Mouse (Mus musculus) heart, embryonic 14.5 days (tissue): ENCODE measurements around the gene Npas3. TPM values are rescaled to one million over a fixed set of nuclear protein-coding genes. Genes with fewer than 3 reads are reported as not detected.

Source experiments
- ATAC-seq: fragments of 200-750 bp; cut with Nextera tagmentation; 2 replicates; pipeline ENCODE4 v1.8.0; 2017; ENCODE audit warnings: low read depth, moderate TSS enrichment; ENCODE audit not compliant: insufficient number of reproducible peaks, insufficient read depth, low FRiP score
- H3K27ac ChIP-seq, 2 experiments: fragments of 200-500 bp in 1 of 2; fragments of 300-500 bp in 1 of 2; sonication (generic) in 1 of 2; replicated peaks in 1 of 2; 2 replicates each; pipeline ENCODE4 v1.5.1; 2012 to 2014; ENCODE audit warnings: low read depth in 2 of 2, low read length in 2 of 2, control low read depth in 1 of 2, mild to moderate bottlenecking in 1 of 2, mixed read lengths in 1 of 2; ENCODE audit not compliant: control insufficient read depth in 1 of 2, insufficient read depth in 1 of 2
- H3K27me3 ChIP-seq: fragments of 300-500 bp; sonication (generic); 2 replicates; pipeline ENCODE4 v1.6.1; 2014; ENCODE audit warnings: mild to moderate bottlenecking, low read length, control low read depth; ENCODE audit not compliant: control insufficient read depth, insufficient read depth
- H3K36me3 ChIP-seq: fragments of 300-500 bp; sonication (generic); 2 replicates; pipeline ENCODE4 v1.6.1; 2014; ENCODE audit warnings: mild to moderate bottlenecking, control low read depth, low read length, mixed read lengths; ENCODE audit not compliant: control insufficient read depth, insufficient read depth
- H3K4me1 ChIP-seq, 2 experiments: fragments of 200-500 bp in 1 of 2; fragments of 300-500 bp in 1 of 2; sonication (generic) in 1 of 2; 2 replicates each; pipeline ENCODE4 v1.6.1; 2012 to 2014; ENCODE audit warnings: low read length in 2 of 2, control low read depth in 1 of 2, mixed read lengths in 1 of 2; ENCODE audit not compliant: control insufficient read depth in 2 of 2, insufficient read depth in 2 of 2
- H3K4me2 ChIP-seq: fragments of 300-500 bp; sonication (generic); 2 replicates; pipeline ENCODE4 v1.6.1; 2014; ENCODE audit warnings: mild to moderate bottlenecking, low read length
- H3K4me3 ChIP-seq, 2 experiments: fragments of 200-500 bp in 1 of 2; fragments of 300-500 bp in 1 of 2; sonication (generic) in 1 of 2; 2 replicates each; pipeline ENCODE4 v1.5.1; 2012 to 2014; ENCODE audit warnings: low read length in 2 of 2, mild to moderate bottlenecking in 2 of 2, control low read depth in 1 of 2, low read depth in 1 of 2, moderate library complexity in 1 of 2; ENCODE audit not compliant: control insufficient read depth in 1 of 2, insufficient read depth in 1 of 2
- H3K9ac ChIP-seq: fragments of 300-500 bp; sonication (generic); 2 replicates; pipeline ENCODE4 v1.6.1; 2014; ENCODE audit warnings: mild to moderate bottlenecking, low read length
- H3K9me3 ChIP-seq: fragments of 300-500 bp; sonication (generic); 2 replicates; pipeline ENCODE4 v1.6.1; 2016; ENCODE audit warnings: low read length, control low read depth; ENCODE audit not compliant: control insufficient read depth
- WGBS: fragments of 180-500 bp; shearing (Covaris S2); extraction: QIAGEN DNeasy Blood & Tissue Kit; methylation state at CpG from one replicate; pipeline ENCODE4 v1.1.7; 2014; 5-methylcytosine and 5-hydroxymethylcytosine counted together
- polyA plus RNA-seq: library from polyadenylated mRNA; unstranded; fragments of >200 nt; fragmentation: Nextera tagmentation; extraction: Ambion mirVana; gene quantifications from 2 replicates; pipeline ENCODE4 v1.2.1, GENCODE M21; 2014

Gene Npas3
- polyA plus RNA-seq, 1 experiment from 2014 or later: 1.3 TPM

DNA sequence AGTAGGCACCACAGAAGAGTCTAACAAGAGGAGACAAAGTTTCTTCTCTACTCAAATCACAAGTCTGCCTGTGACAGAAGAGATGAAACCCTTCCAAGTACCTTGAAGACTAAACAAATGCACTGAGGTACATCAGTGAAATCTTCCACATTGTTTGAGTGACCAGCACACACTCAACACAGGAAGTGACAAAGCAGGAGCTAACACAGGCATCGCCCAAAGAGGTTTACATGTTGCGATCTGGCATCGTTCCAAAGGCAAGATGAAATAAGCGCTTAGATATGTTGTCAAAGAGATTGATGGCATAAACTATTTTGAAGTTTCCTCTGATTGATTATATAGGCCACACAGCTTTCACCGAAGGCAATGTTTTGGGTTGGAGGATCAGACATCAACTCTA lies 647.4 kb downstream of the Npas3 start:
- Histone ChIP-seq H3K4me3 (no peak overlapping the region), H3K36me3 (no peaks in the 10 kb centered on the region), H3K27ac (no peak overlapping the region), H3K4me1 (no peaks in the 10 kb centered on the region), H3K9me3 (no peaks in the 10 kb centered on the region), H3K4me2 (no peak overlapping the region), H3K9ac (no peak overlapping the region), H3K27me3 (no peaks in the 10 kb centered on the region)
- WGBS: 77% methylated on average over 5 of the region's 5 CpGs
- no peak for ATAC-seq

DNA sequence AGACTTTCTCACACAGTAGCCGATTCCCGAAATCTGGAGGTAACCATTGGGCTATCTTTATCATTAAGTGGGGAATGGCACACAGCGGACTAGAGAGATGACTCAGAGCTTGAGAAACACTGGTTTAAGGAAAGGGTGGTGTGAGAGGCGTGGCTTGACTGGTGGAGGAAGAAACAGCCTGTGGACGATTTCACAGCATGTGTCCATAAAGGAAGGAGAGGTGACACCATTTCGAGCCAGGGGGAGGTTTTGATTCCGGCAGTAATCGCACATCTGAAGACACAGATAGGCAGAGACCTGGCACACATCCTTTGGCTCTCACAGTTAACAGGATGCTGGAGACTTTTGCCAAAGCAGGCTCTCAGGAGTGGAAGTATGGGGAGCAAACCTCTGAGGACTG lies 660.3 kb downstream of the Npas3 start:
- ATAC-seq: no peak
- no peak overlapping the region for H3K27ac ChIP-seq
- no peaks in the 10 kb centered on the region for H3K36me3 ChIP-seq
- no peaks in the 10 kb centered on the region for H3K27me3 ChIP-seq
- 61% methylated on average over 8 of the region's 8 CpGs for WGBS
- H3K4me1 ChIP-seq: no peaks in the 10 kb centered on the region
- H3K9me3 ChIP-seq: no peaks in the 10 kb centered on the region
- no peak overlapping the region for H3K4me2 ChIP-seq
- no peak overlapping the region for H3K9ac ChIP-seq
- no peak overlapping the region for H3K4me3 ChIP-seq

DNA sequence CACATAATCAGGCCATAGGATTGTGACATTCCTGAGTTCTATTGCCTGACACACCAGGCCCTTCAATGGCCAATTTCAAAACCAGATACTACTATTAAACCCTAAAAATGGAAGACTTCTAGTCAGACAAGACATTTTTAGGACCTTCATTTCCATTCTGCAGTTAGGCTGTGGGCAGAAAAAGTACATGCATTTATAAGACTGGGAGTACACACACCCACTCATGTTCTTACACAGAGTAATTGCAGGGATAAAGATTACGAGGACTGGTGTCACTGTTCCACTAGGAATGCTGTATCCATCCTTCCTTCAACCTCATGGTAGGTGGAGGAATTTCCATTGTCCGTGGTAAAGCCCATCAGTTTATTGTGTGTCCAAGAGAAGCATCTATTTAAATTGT lies 661.7 kb downstream of the Npas3 start:
- Histone ChIP-seq H3K36me3 (no peaks in the 10 kb centered on the region), H3K9me3 (no peaks in the 10 kb centered on the region), H3K27me3 (no peaks in the 10 kb centered on the region), H3K4me1 (no peaks in the 10 kb centered on the region), H3K4me3 (no peak overlapping the region), H3K27ac (no peak overlapping the region), H3K9ac (no peak overlapping the region), H3K4me2 (no peak overlapping the region)
- ATAC-seq: no peak
- WGBS: 73% methylated on average over 2 of the region's 2 CpGs

DNA sequence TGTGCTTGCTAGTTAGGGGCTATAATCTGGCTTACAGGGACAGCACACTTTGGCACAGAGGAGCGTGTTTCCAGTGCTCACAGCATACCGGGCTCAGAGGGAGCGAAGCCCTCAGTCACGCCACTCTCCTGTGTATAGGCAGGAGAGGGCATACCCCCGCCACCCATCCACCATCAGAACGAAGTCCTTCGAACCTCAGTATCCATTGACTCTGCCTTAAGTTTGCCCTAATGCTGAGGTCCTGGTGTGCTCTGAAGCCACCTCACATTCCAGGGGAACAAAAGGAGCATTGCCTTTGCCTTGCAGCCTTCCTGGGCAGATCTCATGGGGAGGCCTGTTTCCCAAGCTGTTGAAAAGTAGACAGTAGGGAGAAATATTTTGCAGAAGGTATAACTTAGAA lies 673.7 kb downstream of the Npas3 start:
- WGBS: 93% methylated on average over 7 of the region's 7 CpGs
- ATAC-seq: no peak
- H3K36me3 ChIP-seq: no peaks in the 10 kb centered on the region

DNA sequence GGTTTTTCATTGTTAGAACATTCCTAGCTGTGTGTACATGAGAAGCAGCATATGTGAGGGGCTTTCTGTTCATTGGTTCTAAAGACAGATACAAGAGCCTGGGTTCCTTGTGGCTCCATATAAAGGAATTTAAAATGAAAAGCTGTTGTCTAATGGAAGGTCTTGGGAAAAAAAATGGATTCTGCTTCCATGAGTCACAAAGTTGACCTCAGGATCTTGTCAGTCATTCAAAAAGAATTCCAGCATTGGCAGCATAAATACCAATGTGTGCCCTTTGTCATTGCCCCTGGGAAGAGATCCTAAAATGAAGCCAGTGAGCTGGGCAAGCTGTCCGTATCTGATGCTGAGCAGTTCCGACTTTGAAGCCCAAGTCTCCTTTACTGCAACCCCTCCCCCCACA lies 700.3 kb downstream of the Npas3 start:
- WGBS: 80% methylated on average over 2 of the region's 2 CpGs
- H3K4me2 ChIP-seq: no peak overlapping the region
- no peak overlapping the region for H3K4me3 ChIP-seq
- no peaks in the 10 kb centered on the region for H3K27me3 ChIP-seq
- H3K4me1 ChIP-seq: no peaks in the 10 kb centered on the region
- no peaks in the 10 kb centered on the region for H3K36me3 ChIP-seq
- H3K9me3 ChIP-seq: no peaks in the 10 kb centered on the region
- ATAC-seq: no peak
- no peak overlapping the region for H3K27ac ChIP-seq
- no peak overlapping the region for H3K9ac ChIP-seq

More for the DNA sequence above, 673.7 kb downstream of the Npas3 start:
- H3K4me2 ChIP-seq: no peak overlapping the region
- H3K9me3 ChIP-seq: no peaks in the 10 kb centered on the region
- H3K4me3 ChIP-seq: no peak overlapping the region
- peaks cover 9% of the 10 kb centered on the region in 2 experiments for H3K4me1 ChIP-seq
- no peaks in the 10 kb centered on the region for H3K27me3 ChIP-seq
- no peak overlapping the region for H3K9ac ChIP-seq
- no peak overlapping the region for H3K27ac ChIP-seq

DNA sequence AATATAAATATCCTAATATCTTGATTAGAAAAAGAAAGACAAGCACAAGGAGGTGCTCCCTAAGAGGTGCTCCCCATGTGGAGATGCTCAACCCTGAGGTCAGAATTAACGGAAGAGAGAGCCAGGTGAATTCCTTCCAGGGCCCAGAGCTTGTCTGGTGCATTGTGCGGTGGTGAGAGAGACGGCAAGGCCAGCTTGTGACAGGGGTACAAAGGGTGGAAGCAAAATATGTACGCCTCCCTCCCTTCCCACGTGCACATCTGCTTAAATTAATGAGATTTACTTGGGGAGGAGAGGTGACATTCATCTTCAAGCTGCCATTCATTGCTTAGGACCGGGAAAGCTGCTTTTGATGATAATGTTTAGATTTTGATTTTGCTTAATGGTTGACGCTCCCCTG lies 713.5 kb downstream of the Npas3 start:
- no peak overlapping the region for H3K4me3 ChIP-seq

DNA sequence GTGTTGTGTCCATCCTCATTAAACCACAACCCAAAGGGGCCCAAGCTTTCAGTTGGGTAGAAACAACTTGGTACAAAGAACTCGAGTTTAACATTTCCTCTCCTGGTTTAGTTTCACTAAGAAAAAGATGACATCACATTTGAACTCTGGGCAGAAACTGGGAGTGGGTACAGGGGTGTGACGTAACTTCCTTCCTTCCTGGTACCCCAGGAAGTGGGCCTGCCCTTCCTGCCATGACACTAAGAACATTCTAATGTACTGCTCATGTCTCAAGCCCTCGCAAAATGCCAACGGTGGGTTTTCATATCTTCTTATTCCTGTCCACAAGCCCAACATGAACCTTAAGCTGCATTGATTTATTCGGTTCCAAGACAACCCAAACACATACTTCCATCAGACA lies 715.1 kb downstream of the Npas3 start:
- Histone ChIP-seq H3K9ac (no peak overlapping the region), H3K27ac (no peak overlapping the region), H3K27me3 (no peaks in the 10 kb centered on the region), H3K4me2 (no peak overlapping the region), H3K4me1 (no peaks in the 10 kb centered on the region), H3K9me3 (no peaks in the 10 kb centered on the region), H3K4me3 (no peak overlapping the region), H3K36me3 (no peaks in the 10 kb centered on the region)
- 83% methylated on average over 5 of the region's 5 CpGs for WGBS
- no peak for ATAC-seq

More for the DNA sequence above, 713.5 kb downstream of the Npas3 start:
- Histone ChIP-seq H3K9ac (no peak overlapping the region), H3K36me3 (no peaks in the 10 kb centered on the region), H3K4me2 (no peak overlapping the region), H3K27ac (no peak overlapping the region), H3K27me3 (no peaks in the 10 kb centered on the region), H3K9me3 (no peaks in the 10 kb centered on the region), H3K4me1 (no peaks in the 10 kb centered on the region)
- 75% methylated on average over 7 of the region's 7 CpGs for WGBS
- no peak for ATAC-seq

DNA sequence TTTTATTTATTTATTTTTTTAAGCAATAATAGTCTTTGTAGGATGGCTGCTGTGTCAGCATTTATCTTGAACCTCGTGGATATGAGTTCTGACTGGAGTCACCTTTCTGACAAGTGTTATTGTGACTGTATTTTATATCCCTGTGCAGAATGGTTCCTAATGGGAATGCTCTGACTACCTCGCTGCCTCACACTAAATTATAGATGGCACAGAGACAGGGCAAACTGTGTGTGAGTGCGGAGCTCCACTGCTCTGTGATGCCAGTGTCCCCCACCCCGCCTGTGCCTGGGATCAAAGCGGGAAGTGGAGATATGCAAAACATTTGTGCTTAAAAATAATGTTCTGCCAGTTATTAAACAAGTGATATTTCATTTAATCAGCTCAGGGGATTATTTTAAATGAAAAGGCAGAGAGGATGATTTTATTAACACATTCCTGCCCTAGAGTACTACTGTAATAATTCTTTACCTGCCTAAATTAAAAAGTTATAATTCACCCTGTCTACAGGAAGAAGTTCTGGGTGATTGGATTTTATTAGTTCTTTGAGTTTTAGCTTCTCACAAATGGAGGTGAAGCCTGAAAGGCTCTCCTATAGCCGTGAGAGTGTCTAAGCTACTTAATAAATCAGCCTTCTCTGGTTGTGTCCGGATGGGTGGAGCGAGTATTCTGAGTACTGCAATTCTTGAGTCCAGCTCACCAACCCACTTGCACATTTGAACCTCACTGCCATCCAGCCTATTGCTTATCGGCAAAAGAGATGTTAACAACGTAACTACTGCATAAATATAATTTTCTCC lies 721.1 kb downstream of the Npas3 start:
- H3K27ac ChIP-seq: no peak overlapping the region
- 83% methylated on average over 10 of the region's 10 CpGs for WGBS
- no peak for ATAC-seq
- no peak overlapping the region for H3K4me2 ChIP-seq
- H3K27me3 ChIP-seq: no peaks in the 10 kb centered on the region
- H3K36me3 ChIP-seq: no peaks in the 10 kb centered on the region
- H3K9me3 ChIP-seq: no peaks in the 10 kb centered on the region
- H3K4me3 ChIP-seq: no peak overlapping the region
- no peaks in the 10 kb centered on the region for H3K4me1 ChIP-seq
- H3K9ac ChIP-seq: no peak overlapping the region
